Mouse (Mus musculus): ENCODE measurements around the gene Trappc10. TPM values are rescaled to one million over a fixed set of nuclear protein-coding genes. Genes with fewer than 3 reads are reported as not detected.

Trappc10 gene
- polyA plus RNA-seq, 1 experiment = 22.0 TPM

- Histone ChIP-seq H3K27me3 (ENCODE audit: control insufficient read depth, insufficient read depth, low read length, poor library complexity, severe bottlenecking) (no peaks in the 10 kb centered on the region), H3K4me3 (ENCODE audit: low read depth, low read length) (no peak overlapping the region), H3K27ac (ENCODE audit: insufficient read depth, low read length) (no peak overlapping the region), H3K9me3 (replicated peaks; ENCODE audit: control insufficient read depth, insufficient read depth, low read length, poor library complexity, severe bottlenecking) (no peaks in the 10 kb centered on the region), H3K9ac (ENCODE audit: low read depth, poor library complexity, severe bottlenecking) (no peak overlapping the region), H3K36me3 (ENCODE audit: control insufficient read depth, insufficient read depth, low read length, poor library complexity, severe bottlenecking) (no peaks in the 10 kb centered on the region), H3K4me1 (ENCODE audit: control insufficient read depth, insufficient read depth, low read length) (peaks cover 8% of the 10 kb centered on the region)
- TF ChIP-seq POLR2A (IDR thresholded peaks at IDR 0.05; ENCODE audit: insufficient read depth, low read length) (no peak), EP300 (IDR thresholded peaks at IDR 0.05; ENCODE audit: insufficient read depth, low read depth, low read length) (no peak), CTCF (IDR thresholded peaks at IDR 0.05; ENCODE audit: low read depth, low read length) (no peak)
Observed at GRCm38 (mm10) chr10:78255646-78256059, 11.2 kb upstream of the Trappc10 start.

GRCm38 (mm10) chr10:78247206-78247605 is 2.8 kb upstream of the Trappc10 start:
- no peak overlapping the region for H3K4me3 ChIP-seq (ENCODE audit: low read depth, low read length)
- H3K4me1 ChIP-seq (ENCODE audit: control insufficient read depth, insufficient read depth, low read length) = no peaks in the 10 kb centered on the region
- no peaks in the 10 kb centered on the region for H3K36me3 ChIP-seq (ENCODE audit: control insufficient read depth, insufficient read depth, low read length, poor library complexity, severe bottlenecking)
- TF ChIP-seq CTCF (IDR thresholded peaks at IDR 0.05; ENCODE audit: low read depth, low read length) (no peak), EP300 (IDR thresholded peaks at IDR 0.05; ENCODE audit: insufficient read depth, low read depth, low read length) (no peak), POLR2A (IDR thresholded peaks at IDR 0.05; ENCODE audit: insufficient read depth, low read length) (no peak)
- no peak overlapping the region for H3K27ac ChIP-seq (ENCODE audit: insufficient read depth, low read length)
- no peaks in the 10 kb centered on the region for H3K27me3 ChIP-seq (ENCODE audit: control insufficient read depth, insufficient read depth, low read length, poor library complexity, severe bottlenecking)
- no peak overlapping the region for H3K9ac ChIP-seq (ENCODE audit: low read depth, poor library complexity, severe bottlenecking)
- no peaks in the 10 kb centered on the region for H3K9me3 ChIP-seq (replicated peaks; ENCODE audit: control insufficient read depth, insufficient read depth, low read length, poor library complexity, severe bottlenecking)

- Histone ChIP-seq H3K36me3 (ENCODE audit: control insufficient read depth, insufficient read depth, low read length, poor library complexity, severe bottlenecking) (no peaks in the 10 kb centered on the region), H3K27me3 (ENCODE audit: control insufficient read depth, insufficient read depth, low read length, poor library complexity, severe bottlenecking) (no peaks in the 10 kb centered on the region), H3K9me3 (replicated peaks; ENCODE audit: control insufficient read depth, insufficient read depth, low read length, poor library complexity, severe bottlenecking) (no peaks in the 10 kb centered on the region), H3K27ac (ENCODE audit: insufficient read depth, low read length) (no peak overlapping the region), H3K4me3 (ENCODE audit: low read depth, low read length) (no peak overlapping the region), H3K9ac (ENCODE audit: low read depth, poor library complexity, severe bottlenecking) (no peak overlapping the region), H3K4me1 (ENCODE audit: control insufficient read depth, insufficient read depth, low read length) (no peaks in the 10 kb centered on the region)
- TF ChIP-seq CTCF (IDR thresholded peaks at IDR 0.05; ENCODE audit: low read depth, low read length) (no peak), EP300 (IDR thresholded peaks at IDR 0.05; ENCODE audit: insufficient read depth, low read depth, low read length) (no peak), POLR2A (IDR thresholded peaks at IDR 0.05; ENCODE audit: insufficient read depth, low read length) (no peak)
Observed at GRCm38 (mm10) chr10:78246725-78247124, 2.3 kb upstream of the Trappc10 start.

GRCm38 (mm10) chr10:78245225-78245547 is 745 bp upstream of the Trappc10 start:
- Histone ChIP-seq H3K36me3 (ENCODE audit: control insufficient read depth, insufficient read depth, low read length, poor library complexity, severe bottlenecking) (no peaks in the 10 kb centered on the region), H3K9ac (ENCODE audit: low read depth, poor library complexity, severe bottlenecking) (0 out of 2 replicates have a peak overlapping the region, but pooled peaks have one; percentile 84), H3K27me3 (ENCODE audit: control insufficient read depth, insufficient read depth, low read length, poor library complexity, severe bottlenecking) (no peaks in the 10 kb centered on the region), H3K4me3 (ENCODE audit: low read depth, low read length) (peak overlapping the region; percentile 82), H3K27ac (ENCODE audit: insufficient read depth, low read length) (no peak overlapping the region), H3K9me3 (replicated peaks; ENCODE audit: control insufficient read depth, insufficient read depth, low read length, poor library complexity, severe bottlenecking) (no peaks in the 10 kb centered on the region), H3K4me1 (ENCODE audit: control insufficient read depth, insufficient read depth, low read length) (no peaks in the 10 kb centered on the region)
- TF ChIP-seq POLR2A (IDR thresholded peaks at IDR 0.05; ENCODE audit: insufficient read depth, low read length) (no peak), CTCF (IDR thresholded peaks at IDR 0.05; ENCODE audit: low read depth, low read length) (no peak), EP300 (IDR thresholded peaks at IDR 0.05; ENCODE audit: insufficient read depth, low read depth, low read length) (no peak)

- TF ChIP-seq POLR2A (IDR thresholded peaks at IDR 0.05; ENCODE audit: insufficient read depth, low read length) (no peak), CTCF (IDR thresholded peaks at IDR 0.05; ENCODE audit: low read depth, low read length) (no peak), EP300 (IDR thresholded peaks at IDR 0.05; ENCODE audit: insufficient read depth, low read depth, low read length) (no peak)
- Histone ChIP-seq H3K9ac (ENCODE audit: low read depth, poor library complexity, severe bottlenecking) (peak overlapping the region; percentile 84), H3K4me3 (ENCODE audit: low read depth, low read length) (peak overlapping the region; percentile 78), H3K27ac (ENCODE audit: insufficient read depth, low read length) (no peak overlapping the region), H3K4me1 (ENCODE audit: control insufficient read depth, insufficient read depth, low read length) (no peaks in the 10 kb centered on the region), H3K36me3 (ENCODE audit: control insufficient read depth, insufficient read depth, low read length, poor library complexity, severe bottlenecking) (no peaks in the 10 kb centered on the region), H3K27me3 (ENCODE audit: control insufficient read depth, insufficient read depth, low read length, poor library complexity, severe bottlenecking) (no peaks in the 10 kb centered on the region), H3K9me3 (replicated peaks; ENCODE audit: control insufficient read depth, insufficient read depth, low read length, poor library complexity, severe bottlenecking) (no peaks in the 10 kb centered on the region)
Observed at GRCm38 (mm10) chr10:78244058-78244437, 393 bp downstream of the Trappc10 start.

- H3K9ac ChIP-seq (ENCODE audit: low read depth, poor library complexity, severe bottlenecking) = no peak overlapping the region
- H3K36me3 ChIP-seq (ENCODE audit: control insufficient read depth, insufficient read depth, low read length, poor library complexity, severe bottlenecking) = no peaks in the 10 kb centered on the region
- H3K4me1 ChIP-seq (ENCODE audit: control insufficient read depth, insufficient read depth, low read length) = no peaks in the 10 kb centered on the region
- no peak for TF ChIP-seq POLR2A (IDR thresholded peaks at IDR 0.05; ENCODE audit: insufficient read depth, low read length)
- TF ChIP-seq EP300 (IDR thresholded peaks at IDR 0.05; ENCODE audit: insufficient read depth, low read depth, low read length) = no peak
- no peak for TF ChIP-seq CTCF (IDR thresholded peaks at IDR 0.05; ENCODE audit: low read depth, low read length)
- H3K9me3 ChIP-seq (replicated peaks; ENCODE audit: control insufficient read depth, insufficient read depth, low read length, poor library complexity, severe bottlenecking) = no peaks in the 10 kb centered on the region
- no peaks in the 10 kb centered on the region for H3K27me3 ChIP-seq (ENCODE audit: control insufficient read depth, insufficient read depth, low read length, poor library complexity, severe bottlenecking)
- H3K27ac ChIP-seq (ENCODE audit: insufficient read depth, low read length) = no peak overlapping the region
- H3K4me3 ChIP-seq (ENCODE audit: low read depth, low read length) = no peak overlapping the region
Observed at GRCm38 (mm10) chr10:78238926-78239325, 5.5 kb downstream of the Trappc10 start.

Measured in ES-Bruce4 (cell line).